Mouse (Mus musculus) retina, postnatal 1 day (tissue): ENCODE measurements around the gene Sfxn3.
A peak's percentile ranks its signal among the peaks of the same experiment; 100 is the strongest.

Experiments
- DNase-seq: peaks from one replicate; pipeline ENCODE4 v3.0.0-alpha.2; 2012

Gene Sfxn3

GRCm38 (mm10) chr19:45076586-45077510, 29.5 kb downstream of the Sfxn3 start:
- peak; percentile 79 for DNase-seq

- no peak for DNase-seq
Observed at GRCm38 (mm10) chr19:45077742-45078645, 30.7 kb downstream of the Sfxn3 start.

GRCm38 (mm10) chr19:45078971-45079764, 31.9 kb downstream of the Sfxn3 start:
- peak; percentile 85 for DNase-seq

GRCm38 (mm10) chr19:45079769-45080515, 32.6 kb downstream of the Sfxn3 start:
- DNase-seq = peak; percentile 70

- DNase-seq = no peak
Observed at GRCm38 (mm10) chr19:45080711-45081110, 33.4 kb downstream of the Sfxn3 start.

GRCm38 (mm10) chr19:45081279-45081678, 34.0 kb downstream of the Sfxn3 start:
- DNase-seq = peak; percentile 84

GRCm38 (mm10) chr19:45081841-45082550, 34.7 kb downstream of the Sfxn3 start:
- peak; percentile 80 for DNase-seq

GRCm38 (mm10) chr19:45097868-45098267, 50.6 kb downstream of the Sfxn3 start:
- DNase-seq = peak; percentile 51

- no peak for DNase-seq
Observed at GRCm38 (mm10) chr19:45100486-45101270, 53.4 kb downstream of the Sfxn3 start.

GRCm38 (mm10) chr19:45105591-45105990, 58.3 kb downstream of the Sfxn3 start:
- no peak for DNase-seq
